Mouse (Mus musculus): Measurements from ENCODE around the gene Elmo1. TPM values are rescaled to one million over a fixed set of nuclear protein-coding genes. Genes with fewer than 3 reads are reported as not detected.

Gene Elmo1
- polyA plus RNA-seq, 1 experiment, result not detected

GRCm38 (mm10) chr13:20109446-20109845, 19.1 kb downstream of the Elmo1 start:
- no peak for TF ChIP-seq GATA1 (IDR thresholded peaks at IDR 0.05; ENCODE audit: low read length)

- TF ChIP-seq GATA1 (IDR thresholded peaks at IDR 0.05; ENCODE audit: low read length), result no peak
These were observed 19.7 kb downstream of the Elmo1 start for GRCm38 (mm10) chr13:20109987-20110680.

GRCm38 (mm10) chr13:20111256-20111800, 20.9 kb downstream of the Elmo1 start:
- no peak for TF ChIP-seq GATA1 (IDR thresholded peaks at IDR 0.05; ENCODE audit: low read length)

GRCm38 (mm10) chr13:20115131-20115907, 24.9 kb downstream of the Elmo1 start:
- TF ChIP-seq GATA1 (IDR thresholded peaks at IDR 0.05; ENCODE audit: low read length), result no peak

- TF ChIP-seq GATA1 (IDR thresholded peaks at IDR 0.05; ENCODE audit: low read length), result no peak
These were observed 25.6 kb downstream of the Elmo1 start for GRCm38 (mm10) chr13:20116019-20116418.

- TF ChIP-seq GATA1 (IDR thresholded peaks at IDR 0.05; ENCODE audit: low read length), result no peak
These were observed 26.6 kb downstream of the Elmo1 start for GRCm38 (mm10) chr13:20116868-20117510.

- TF ChIP-seq GATA1 (IDR thresholded peaks at IDR 0.05; ENCODE audit: low read length), result no peak
These were observed 27.3 kb downstream of the Elmo1 start for GRCm38 (mm10) chr13:20117691-20118090.

GRCm38 (mm10) chr13:20118909-20119308, 28.5 kb downstream of the Elmo1 start:
- TF ChIP-seq GATA1 (IDR thresholded peaks at IDR 0.05; ENCODE audit: low read length), result no peak

- no peak for TF ChIP-seq GATA1 (IDR thresholded peaks at IDR 0.05; ENCODE audit: low read length)
These were observed 30.3 kb downstream of the Elmo1 start for GRCm38 (mm10) chr13:20120723-20121122.

GRCm38 (mm10) chr13:20121385-20122043, 31.1 kb downstream of the Elmo1 start:
- TF ChIP-seq GATA1 (IDR thresholded peaks at IDR 0.05; ENCODE audit: low read length), result no peak

GRCm38 (mm10) chr13:20123975-20124374, 33.6 kb downstream of the Elmo1 start:
- TF ChIP-seq GATA1 (IDR thresholded peaks at IDR 0.05; ENCODE audit: low read length), result no peak

GRCm38 (mm10) chr13:20124965-20125364, 34.6 kb downstream of the Elmo1 start:
- TF ChIP-seq GATA1 (IDR thresholded peaks at IDR 0.05; ENCODE audit: low read length), result no peak

GRCm38 (mm10) chr13:20125845-20126244, 35.4 kb downstream of the Elmo1 start:
- TF ChIP-seq GATA1 (IDR thresholded peaks at IDR 0.05; ENCODE audit: low read length), result no peak

GRCm38 (mm10) chr13:20127553-20127952, 37.2 kb downstream of the Elmo1 start:
- no peak for TF ChIP-seq GATA1 (IDR thresholded peaks at IDR 0.05; ENCODE audit: low read length)

- no peak for TF ChIP-seq GATA1 (IDR thresholded peaks at IDR 0.05; ENCODE audit: low read length)
These were observed 37.7 kb downstream of the Elmo1 start for GRCm38 (mm10) chr13:20128097-20128496.
